Mouse (Mus musculus) embryo, embryonic 9.5 days (tissue): Measurements from ENCODE around the gene Lrrc8e.

Experiments used
- DNase-seq: peaks from one replicate; pipeline ENCODE4 v3.0.0-alpha.2; 2017; ENCODE audit errors: extremely low spot score

The Lrrc8e gene

GRCm38 (mm10) chr8:4256911-4257310 lies 30.3 kb downstream of the Lrrc8e start:
- no peak for DNase-seq

DNA sequence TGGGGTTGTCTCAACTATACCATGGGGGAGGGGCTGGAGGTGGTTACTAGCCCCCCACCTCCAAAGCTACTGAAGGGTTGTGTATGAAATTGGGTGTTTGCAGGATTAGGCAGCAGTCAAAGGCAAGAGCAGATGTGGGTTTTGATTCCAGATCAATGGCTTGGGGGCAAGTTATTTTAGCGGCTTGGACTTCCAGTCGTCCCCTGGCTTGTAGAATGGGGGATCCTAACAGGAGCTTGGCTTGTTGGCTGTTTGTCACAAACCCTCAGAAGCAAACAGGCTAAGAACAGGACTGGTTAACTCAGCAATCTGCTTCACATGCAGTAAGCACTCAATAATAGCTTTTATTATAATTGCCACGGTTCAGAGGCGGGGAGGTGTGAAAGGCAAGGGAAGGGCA lies 30.7 kb downstream of the Lrrc8e start:
- DNase-seq: no peak

DNA sequence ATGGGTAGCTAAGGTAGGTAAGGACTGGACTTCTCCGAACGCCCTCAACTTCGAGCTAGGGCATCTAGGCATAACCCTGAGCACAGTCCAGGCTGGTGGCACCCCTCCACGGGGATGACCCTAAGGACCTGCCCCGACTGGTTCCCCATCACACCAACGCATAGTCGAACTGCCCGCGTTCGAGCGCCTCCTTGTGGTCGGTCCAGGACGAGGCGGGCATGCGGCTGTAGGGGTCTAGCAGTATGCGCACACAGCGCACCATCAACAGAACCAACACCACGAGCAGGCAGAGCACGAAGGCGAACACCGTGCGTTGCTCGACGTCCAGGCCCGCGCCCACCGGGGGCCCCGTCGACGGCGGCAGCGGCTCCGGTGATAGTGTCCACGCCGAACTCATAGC lies 31.6 kb downstream of the Lrrc8e start:
- DNase-seq: peak; percentile 89

- DNase-seq: no peak
These were observed 32.1 kb downstream of the Lrrc8e start for GRCm38 (mm10) chr8:4258678-4259077.

DNA sequence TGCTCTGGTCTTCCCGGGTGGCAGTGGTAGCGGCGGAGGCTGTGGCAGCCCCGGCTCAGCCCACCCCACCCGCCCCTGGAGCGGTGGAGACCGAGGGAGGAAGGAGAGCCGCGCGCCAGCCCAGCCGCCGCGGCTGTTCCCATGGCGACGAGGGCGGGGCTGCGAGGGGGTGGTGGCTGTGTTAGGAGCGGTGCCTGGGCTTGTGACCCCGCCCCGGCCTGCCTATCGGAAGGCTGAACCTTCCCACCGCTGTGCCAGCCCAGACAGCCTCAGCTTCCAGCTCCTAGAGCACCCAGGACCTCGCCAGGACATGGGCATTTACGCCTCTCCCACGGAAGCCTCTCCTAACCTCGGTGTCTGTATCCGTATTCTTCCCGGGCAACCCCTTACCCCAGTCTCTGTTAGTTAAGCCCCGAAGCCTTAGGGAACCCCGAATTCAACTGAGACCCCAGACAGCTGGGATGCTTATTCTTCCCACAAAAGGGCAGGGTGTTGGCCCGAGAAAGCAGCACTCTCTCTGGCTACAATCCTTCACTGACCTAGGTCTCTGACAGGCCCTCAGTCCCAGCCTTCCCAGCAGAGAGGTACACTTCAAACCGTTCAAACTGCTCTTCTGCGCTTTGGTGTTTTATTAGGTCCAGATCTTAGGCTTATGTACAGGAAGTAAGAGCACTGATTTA lies 32.6 kb downstream of the Lrrc8e start, which contains the start of gene Ctxn1:
Gene Ctxn1 (minus strand): TSS at position 150 of the 680 bp plus-strand sequence.
- peak; percentile 98 for DNase-seq

- DNase-seq: no peak
These were observed 33.2 kb downstream of the Lrrc8e start for GRCm38 (mm10) chr8:4259805-4260170.

GRCm38 (mm10) chr8:4263105-4263791 lies 36.6 kb downstream of the Lrrc8e start:
- DNase-seq: no peak

- DNase-seq: no peak
These were observed 38.7 kb downstream of the Lrrc8e start for GRCm38 (mm10) chr8:4265160-4265914.

GRCm38 (mm10) chr8:4267627-4268026 lies 41.0 kb downstream of the Lrrc8e start:
- DNase-seq: no peak

DNA sequence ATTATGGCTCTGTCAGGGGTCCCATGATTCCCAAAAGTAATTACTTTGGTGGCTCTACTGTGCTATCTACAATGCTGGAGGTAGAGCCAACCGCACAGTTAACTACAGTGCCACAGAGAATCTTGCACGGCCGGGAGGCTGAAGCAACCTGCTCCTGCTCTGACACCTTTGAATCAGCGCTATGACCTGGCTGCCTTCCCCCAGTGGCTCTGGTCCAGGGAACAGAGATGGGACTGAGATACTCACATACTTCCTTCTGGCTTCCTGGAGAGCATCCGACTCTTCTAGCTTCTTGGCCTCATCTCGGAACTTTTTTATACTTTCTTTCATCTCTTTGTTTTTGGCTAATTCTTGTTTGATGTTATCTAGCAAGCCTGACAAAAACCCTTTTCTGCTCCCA lies 43.0 kb downstream of the Lrrc8e start:
- no peak for DNase-seq

DNA sequence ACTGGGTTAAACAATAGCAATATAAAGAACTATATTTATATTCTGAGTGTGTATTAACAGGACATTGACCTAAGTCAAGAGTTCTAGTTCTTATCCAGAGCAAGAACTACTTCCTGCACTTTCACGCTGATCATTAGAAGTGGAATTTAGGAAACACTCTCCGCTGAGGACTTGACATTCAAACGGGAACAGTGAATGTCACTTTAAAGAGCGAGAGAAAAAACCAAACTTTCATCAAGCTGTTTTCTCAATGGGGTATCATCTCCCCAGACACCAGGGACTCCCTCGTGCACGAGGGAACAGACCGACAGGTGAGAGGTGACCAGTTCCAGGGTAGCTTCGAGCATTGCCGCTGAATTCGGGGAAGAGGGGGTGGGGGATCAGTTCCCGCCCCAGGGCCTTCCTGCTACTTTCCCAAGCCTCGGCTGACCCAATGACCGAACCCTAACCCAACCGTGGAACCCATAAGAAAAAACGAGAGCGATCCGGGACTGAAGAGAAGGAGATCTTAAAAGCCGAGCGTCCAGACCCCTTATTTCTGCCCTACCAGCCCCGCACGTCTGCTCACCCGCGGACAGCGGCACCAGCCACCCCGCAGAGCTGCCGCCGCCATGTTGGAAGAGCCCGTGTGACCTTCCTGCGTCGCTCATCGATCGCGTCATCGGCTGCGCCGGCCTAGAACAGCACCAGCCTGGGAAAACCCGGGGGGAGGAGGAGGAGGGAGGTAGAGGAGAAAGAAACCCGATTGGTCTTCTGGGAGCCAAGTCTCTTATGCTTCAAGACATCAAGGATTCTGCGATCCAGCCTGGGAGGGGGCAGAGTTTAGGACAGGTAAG lies 48.9 kb downstream of the Lrrc8e start, which contains the start of gene Timm44:
Gene Timm44 (minus strand): TSS at position 639 of the 836 bp plus-strand sequence.
- peak; percentile 94 for DNase-seq

DNA sequence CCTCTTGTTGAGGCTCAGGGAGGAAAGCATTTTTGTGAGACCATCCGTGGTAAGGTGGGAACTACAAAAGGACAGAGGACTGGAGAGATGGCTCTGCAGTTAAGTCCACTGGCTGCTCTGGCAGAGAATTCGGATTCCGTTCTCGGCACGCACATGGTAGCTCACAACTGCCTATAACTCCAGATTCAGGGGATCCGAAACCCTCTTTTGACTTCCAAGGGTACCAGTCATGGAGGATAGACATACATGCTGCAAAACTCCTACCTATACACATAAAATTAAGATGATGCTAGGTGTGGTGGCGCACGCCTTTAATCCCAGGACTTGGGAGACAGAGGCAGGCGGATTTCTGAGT lies 49.5 kb downstream of the Lrrc8e start:
- no peak for DNase-seq
